ENCODE assay signal across 13 mouse cellular contexts in genomic region chr16:5271411-5272035, GRCm38 (mm10). TPM values are rescaled to one million over a fixed set of nuclear protein-coding genes. Genes with fewer than 3 reads are reported as not detected.
"Had no signal": no experiment of that assay in that cellular context is flagged by ENCODE, and none has a peak within 500 bp of the region (broad histone marks: within the 10 kb centered on the region; RNA-seq: fewer than 3 reads in every experiment).

No protein-coding gene starts in this region.

- H3K9ac ChIP-seq: kidney, embryonic 15.5 days; liver, embryonic 15.5 days; midbrain, embryonic 13.5 days; neural tube, embryonic 15.5 days had no signal

- H3K9me3 ChIP-seq: kidney, embryonic 15.5 days; liver, embryonic 15.5 days; midbrain, embryonic 13.5 days; neural tube, embryonic 15.5 days had no signal

- DNase-seq: kidney, adult 18-20 months; kidney, postnatal 14 days; lung, adult 2 months; lung, postnatal 36 days; thymus, postnatal 4 days had no signal

- H3K4me3 ChIP-seq: kidney, embryonic 15.5 days; left cerebral cortex, adult 2 months; liver, embryonic 15.5 days; midbrain, embryonic 13.5 days; myocyte; neural tube, embryonic 15.5 days had no signal

- H3K4me2 ChIP-seq: kidney, embryonic 15.5 days; liver, embryonic 15.5 days; midbrain, embryonic 13.5 days; neural tube, embryonic 15.5 days had no signal

- H3K27me3 ChIP-seq: kidney, embryonic 15.5 days; liver, embryonic 15.5 days; midbrain, embryonic 13.5 days; neural tube, embryonic 15.5 days had no signal

- ATAC-seq: inflammation-experienced regulatory T-cells, adult 6 months; midbrain, embryonic 13.5 days had no signal

- H3K27ac ChIP-seq: kidney, embryonic 15.5 days; left cerebral cortex, adult 2 months; liver, embryonic 15.5 days; midbrain, embryonic 13.5 days; neural tube, embryonic 15.5 days had no signal

- H3K36me3 ChIP-seq: kidney, embryonic 15.5 days; liver, embryonic 15.5 days; midbrain, embryonic 13.5 days; neural tube, embryonic 15.5 days had no signal

- H3K4me1 ChIP-seq: kidney, embryonic 15.5 days; liver, embryonic 15.5 days; midbrain, embryonic 13.5 days; neural tube, embryonic 15.5 days had no signal

RNA-seq across cellular contexts. Expression of gene AU021092, which starts 49.4 kb away (rescaled TPM):
- total RNA-seq: megakaryocyte progenitor cell, adult 5-6 weeks had no signal
- polyA plus RNA-seq: inflammation-experienced regulatory T-cells, adult 6 months had no signal
